ENCODE assay signal across 19 mouse cellular contexts in the genomic region with DNA sequence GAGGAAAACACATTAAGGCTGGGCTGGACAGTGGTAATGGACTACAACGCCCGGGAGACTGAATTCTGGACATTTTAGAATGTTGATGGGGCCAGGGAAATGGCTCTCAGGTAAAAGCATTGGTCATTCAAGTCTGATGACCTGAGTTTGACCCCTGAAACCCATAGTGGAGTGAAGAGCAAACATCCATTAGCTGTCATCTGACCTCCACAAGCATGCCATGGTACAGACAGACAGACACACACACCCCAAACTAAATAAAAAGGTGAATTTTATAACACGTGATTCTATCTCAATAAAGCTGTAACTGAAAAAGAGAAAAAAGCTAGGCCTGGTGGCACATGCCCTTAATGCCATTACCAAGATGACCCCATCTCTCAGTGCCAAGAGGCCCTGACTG. TPM values are rescaled to one million over a fixed set of nuclear protein-coding genes. Genes with fewer than 3 reads are reported as not detected.
DNase-seq lines count a peak whose midpoint lies in the region; ATAC-seq and TF ChIP-seq lines count a peak whose summit lies in the region.
"Had no signal": no experiment of that assay in that cellular context is flagged by ENCODE, and none has a peak within 500 bp of the region (broad histone marks: within the 10 kb centered on the region; RNA-seq: fewer than 3 reads in every experiment).

No protein-coding gene starts in this region.

- no peak for DNase-seq in heart, adult 2 months
- no peak for DNase-seq in liver, embryonic 11.5 days (ENCODE audit: low spot score)
- DNase-seq in liver: no peak
- DNase-seq in right cerebral cortex, adult 2 months (ENCODE audit: low spot score in 2 of 2): no peak
- DNase-seq: adrenal gland, postnatal 25 days; gastrocnemius, postnatal 10 days; heart, postnatal 36 days had no signal

- intact Hi-C loops in heart, adult 2 months (cut with DNase I): no loop called here

- no peak for TF ChIP-seq CTCF in heart, adult 2 months (IDR thresholded peaks at IDR 0.05)

- peak overlapping the region; percentile 34; the same call in 1 of the 2 replicates for H3K27ac ChIP-seq in heart, adult 2 months
- no peak overlapping the region for H3K27ac ChIP-seq in heart, embryonic 12.5 days (ENCODE audit: poor library complexity, severe bottlenecking)
- 0 out of 2 replicates have a peak overlapping the region, but pooled peaks have one; percentile 13 for H3K27ac ChIP-seq in liver, embryonic 11.5 days (ENCODE audit: low read depth, low read length)
- H3K27ac ChIP-seq in liver, embryonic 16.5 days (ENCODE audit: low read length): peak overlapping the region; percentile 71
- H3K27ac ChIP-seq: embryonic facial prominence, embryonic 13.5 days; forebrain, embryonic 15.5 days; hindbrain, embryonic 15.5 days had no signal

- no peak overlapping the region for H3K4me2 ChIP-seq in heart, embryonic 12.5 days
- peak overlapping the region; percentile 22; the same call in 1 of the 2 replicates for H3K4me2 ChIP-seq in liver, embryonic 11.5 days
- H3K4me2 ChIP-seq in liver, embryonic 16.5 days (ENCODE audit: low read depth, low read length): no peak overlapping the region
- H3K4me2 ChIP-seq: embryonic facial prominence, embryonic 13.5 days; forebrain, embryonic 15.5 days; hindbrain, embryonic 15.5 days had no signal

- H3K9ac ChIP-seq in heart, adult 2 months (ENCODE audit: low read depth, low read length): no peak overlapping the region
- H3K9ac ChIP-seq in heart, embryonic 12.5 days: no peak overlapping the region
- H3K9ac ChIP-seq in liver, embryonic 11.5 days (ENCODE audit: low read depth, low read length): no peak overlapping the region
- no peak overlapping the region for H3K9ac ChIP-seq in liver, embryonic 16.5 days (ENCODE audit: low read depth, low read length)
- H3K9ac ChIP-seq: embryonic facial prominence, embryonic 13.5 days; forebrain, embryonic 15.5 days; hindbrain, embryonic 15.5 days had no signal

- peaks cover 9% of the 10 kb centered on the region for H3K79me2 ChIP-seq in heart, adult 2 months (replicated peaks; ENCODE audit: control insufficient read depth, insufficient read depth, low read length)

- H3K4me1 ChIP-seq in heart, adult 2 months (ENCODE audit: control insufficient read depth, insufficient read depth, low read length): peaks cover 17% of the 10 kb centered on the region
- H3K4me1 ChIP-seq in heart, embryonic 12.5 days (replicated peaks): peaks cover 63% of the 10 kb centered on the region
- peaks cover 61% of the 10 kb centered on the region for H3K4me1 ChIP-seq in liver, embryonic 11.5 days (replicated peaks; ENCODE audit: control insufficient read depth, insufficient read depth, low read length)
- peaks cover 57% of the 10 kb centered on the region for H3K4me1 ChIP-seq in liver, embryonic 16.5 days (ENCODE audit: control insufficient read depth, low read depth, low read length)

- ATAC-seq in heart, embryonic 12.5 days (ENCODE audit: insufficient number of reproducible peaks, low FRiP score): no peak
- ATAC-seq in liver, embryonic 11.5 days (replicated peaks; ENCODE audit: low FRiP score): no peak
- ATAC-seq in liver, embryonic 16.5 days (ENCODE audit: low read depth): peak; percentile 52
- no peak for ATAC-seq in erythroblast, adult 5-6 weeks (replicated peaks; ENCODE audit: low FRiP score, poor library complexity, severe bottlenecking)
- ATAC-seq: forebrain, embryonic 15.5 days; intestine, embryonic 16.5 days had no signal

- H3K9me3 ChIP-seq in heart, embryonic 12.5 days (replicated peaks): 0 out of 2 replicates have a peak, but pooled peaks cover 3% of the 10 kb centered on the region
- H3K9me3 ChIP-seq in liver, embryonic 11.5 days (ENCODE audit: control insufficient read depth, low read length): no peaks in the 10 kb centered on the region
- H3K9me3 ChIP-seq in liver, embryonic 16.5 days (replicated peaks; ENCODE audit: control insufficient read depth, low read length): no peaks in the 10 kb centered on the region
- H3K9me3 ChIP-seq: embryonic facial prominence, embryonic 13.5 days; forebrain, embryonic 15.5 days; hindbrain, embryonic 15.5 days had no signal

- no peaks in the 10 kb centered on the region for H3K27me3 ChIP-seq in heart, adult 2 months (ENCODE audit: control insufficient read depth, insufficient read depth, low read length)
- H3K27me3 ChIP-seq in heart, embryonic 12.5 days (replicated peaks): no peaks in the 10 kb centered on the region
- no peaks in the 10 kb centered on the region for H3K27me3 ChIP-seq in liver, embryonic 11.5 days (replicated peaks; ENCODE audit: control insufficient read depth, insufficient read depth, low read length)
- no peaks in the 10 kb centered on the region for H3K27me3 ChIP-seq in liver, embryonic 16.5 days (ENCODE audit: control insufficient read depth, insufficient read depth, low read depth, low read length)
- H3K27me3 ChIP-seq: forebrain, embryonic 15.5 days; hindbrain, embryonic 15.5 days had no signal

- H3K36me3 ChIP-seq in heart, adult 2 months (ENCODE audit: control insufficient read depth, insufficient read depth, low read length): no peaks in the 10 kb centered on the region
- H3K36me3 ChIP-seq in heart, embryonic 12.5 days: peaks cover 6% of the 10 kb centered on the region
- H3K36me3 ChIP-seq in liver, embryonic 11.5 days (ENCODE audit: control insufficient read depth, insufficient read depth, low read length): no peaks in the 10 kb centered on the region
- no peaks in the 10 kb centered on the region; the same call in 1 of the 2 replicates for H3K36me3 ChIP-seq in liver, embryonic 16.5 days (ENCODE audit: control insufficient read depth, insufficient read depth)
- H3K36me3 ChIP-seq: embryonic facial prominence, embryonic 13.5 days; forebrain, embryonic 15.5 days; hindbrain, embryonic 15.5 days had no signal

- TF ChIP-seq EP300 in heart, adult 2 months (IDR thresholded peaks at IDR 0.05; ENCODE audit: insufficient read depth, low read depth, low read length): no peak

- WGBS in heart, adult 2 months: 69% methylated on average over 3 of the region's 3 CpGs
- WGBS in heart, embryonic 12.5 days: 70% methylated on average over 3 of the region's 3 CpGs
- WGBS in liver, embryonic 11.5 days: 64% methylated on average over 3 of the region's 3 CpGs
- WGBS in liver, embryonic 16.5 days (ENCODE audit: insufficient replicate concordance): 46% methylated on average over 3 of the region's 3 CpGs

- no peak overlapping the region for H3K4me3 ChIP-seq in heart, adult 2 months
- H3K4me3 ChIP-seq in heart, embryonic 12.5 days: no peak overlapping the region
- H3K4me3 ChIP-seq in liver, embryonic 11.5 days (ENCODE audit: low read depth, low read length): no peak overlapping the region
- no peak overlapping the region for H3K4me3 ChIP-seq in liver, embryonic 16.5 days (ENCODE audit: low read depth, low read length)
- H3K4me3 ChIP-seq: embryonic facial prominence, embryonic 13.5 days; forebrain, embryonic 15.5 days; hindbrain, embryonic 15.5 days had no signal

- no peak for TF ChIP-seq POLR2A in heart, adult 2 months (IDR thresholded peaks at IDR 0.05; ENCODE audit: insufficient read depth, low read depth, low read length)

RNA-seq across cellular contexts. Expression of a gene that starts 34.2 kb away (rescaled TPM):
- total RNA-seq in heart, adult 2 months (2021): 10 to 100 TPM; 58.6 to 65.2 TPM
- polyA plus RNA-seq in heart, adult 2 months (2012; rRNA removed): 35.4 and 50.7 TPM in 2 replicates
- polyA plus RNA-seq in heart, embryonic 12.5 days (2016; fragmentation: Nextera tagmentation; extraction: Ambion mirVana): 35.0 and 35.3 TPM in 2 replicates
- 46.0 and 50.1 TPM in 2 replicates for polyA plus RNA-seq in liver, embryonic 11.5 days (2014; fragmentation: Nextera tagmentation; extraction: Ambion mirVana)
- 21.8 and 22.6 TPM in 2 replicates for polyA plus RNA-seq in liver, embryonic 16.5 days (2015; fragmentation: Nextera tagmentation; extraction: Ambion mirVana)
- total RNA-seq in erythroblast, adult 5-6 weeks (2015; ENCODE audit: low replicate concordance): 6.9 and 14.8 TPM in 2 replicates
- 6.7 and 10.3 TPM in 2 replicates for total RNA-seq in erythroblast, adult 5-6 weeks (2017; ENCODE audit: low replicate concordance)

RNA-seq across cellular contexts. Expression of a gene that starts 42.8 kb away (rescaled TPM):
- total RNA-seq in heart, adult 2 months (2021): 10 to 100 TPM; 20.3 to 22.3 TPM
- 24.3 and 26.6 TPM in 2 replicates for polyA plus RNA-seq in heart, adult 2 months (2012; rRNA removed)
- 6.6 and 8.3 TPM in 2 replicates for polyA plus RNA-seq in heart, embryonic 12.5 days (2016; fragmentation: Nextera tagmentation; extraction: Ambion mirVana)
- 26.3 and 27.8 TPM in 2 replicates for polyA plus RNA-seq in liver, embryonic 11.5 days (2014; fragmentation: Nextera tagmentation; extraction: Ambion mirVana)
- 8.1 and 8.3 TPM in 2 replicates for polyA plus RNA-seq in liver, embryonic 16.5 days (2015; fragmentation: Nextera tagmentation; extraction: Ambion mirVana)
- 4.8 and 7.3 TPM in 2 replicates for total RNA-seq in erythroblast, adult 5-6 weeks (2015; ENCODE audit: low replicate concordance)
- 5.7 and 6.5 TPM in 2 replicates for total RNA-seq in erythroblast, adult 5-6 weeks (2017; ENCODE audit: low replicate concordance)

RNA-seq across cellular contexts. Expression of a gene that starts 45.6 kb away (rescaled TPM):
- total RNA-seq in heart, adult 2 months (2021): 10 to 100 TPM; 10.1 to 11.6 TPM
- polyA plus RNA-seq in heart, adult 2 months (2012; rRNA removed): 11.2 and 12.8 TPM in 2 replicates
- polyA plus RNA-seq in heart, embryonic 12.5 days (2016; fragmentation: Nextera tagmentation; extraction: Ambion mirVana): 6.5 and 7.0 TPM in 2 replicates
- polyA plus RNA-seq in liver, embryonic 11.5 days (2014; fragmentation: Nextera tagmentation; extraction: Ambion mirVana): 3.1 and 3.8 TPM in 2 replicates
- polyA plus RNA-seq in liver, embryonic 16.5 days (2015; fragmentation: Nextera tagmentation; extraction: Ambion mirVana): 1.6 and 2.1 TPM in 2 replicates
- total RNA-seq in erythroblast, adult 5-6 weeks (2015; ENCODE audit: low replicate concordance): 1.5 and 1.7 TPM in 2 replicates
- total RNA-seq in erythroblast, adult 5-6 weeks (2017; ENCODE audit: low replicate concordance): 1.4 and 2.3 TPM in 2 replicates

RNA-seq across cellular contexts. Expression of a gene that starts 53.6 kb away (rescaled TPM):
- total RNA-seq in heart, adult 2 months (2021): not detected
- not detected in 2 replicates for polyA plus RNA-seq in heart, adult 2 months (2012; rRNA removed)
- not detected in 2 replicates for polyA plus RNA-seq in heart, embryonic 12.5 days (2016; fragmentation: Nextera tagmentation; extraction: Ambion mirVana)
- not detected in 2 replicates for polyA plus RNA-seq in liver, embryonic 11.5 days (2014; fragmentation: Nextera tagmentation; extraction: Ambion mirVana)
- not detected in 2 replicates for polyA plus RNA-seq in liver, embryonic 16.5 days (2015; fragmentation: Nextera tagmentation; extraction: Ambion mirVana)
- not detected in 2 replicates for total RNA-seq in erythroblast, adult 5-6 weeks (2015; ENCODE audit: low replicate concordance)
- total RNA-seq in erythroblast, adult 5-6 weeks (2017; ENCODE audit: low replicate concordance): not detected in 2 replicates
- total RNA-seq: adrenal gland, adult 2 months; adrenal gland, postnatal 25 days; ES-E14; gastrocnemius, postnatal 10 days; heart, postnatal 36 days had no signal
- polyA plus RNA-seq: adrenal gland, adult 2 months; embryonic facial prominence, embryonic 13.5 days; gonadal fat pad, adult 2 months; heart, postnatal 0 days; hindbrain, embryonic 11.5 days; intestine, embryonic 16.5 days had no signal

RNA-seq across cellular contexts. Expression of a gene that starts 56.6 kb away (rescaled TPM):
- total RNA-seq in heart, adult 2 months (2021): not detected
- 0.04 TPM in 1 of 2 replicates, not detected in the other for polyA plus RNA-seq in heart, adult 2 months (2012; rRNA removed)
- not detected in 2 replicates for polyA plus RNA-seq in heart, embryonic 12.5 days (2016; fragmentation: Nextera tagmentation; extraction: Ambion mirVana)
- not detected in 2 replicates for polyA plus RNA-seq in liver, embryonic 11.5 days (2014; fragmentation: Nextera tagmentation; extraction: Ambion mirVana)
- polyA plus RNA-seq in liver, embryonic 16.5 days (2015; fragmentation: Nextera tagmentation; extraction: Ambion mirVana): not detected in 2 replicates
- not detected in 2 replicates for total RNA-seq in erythroblast, adult 5-6 weeks (2015; ENCODE audit: low replicate concordance)
- total RNA-seq in erythroblast, adult 5-6 weeks (2017; ENCODE audit: low replicate concordance): not detected in 2 replicates
- total RNA-seq: gastrocnemius, postnatal 10 days; heart, postnatal 36 days had no signal
- polyA plus RNA-seq: heart, postnatal 0 days had no signal
